Mouse (Mus musculus) spleen, adult 2 months (tissue): ENCODE results near the gene Pde4d.

Source experiments
- CTCF ChIP-seq: fragments of 200-500 bp; IDR thresholded peaks from 2 replicates; pipeline ENCODE4 v1.5.1; 2011; ENCODE audit warnings: mild to moderate bottlenecking, inconsistent platforms; ENCODE audit not compliant: insufficient read depth, insufficient read length, insufficient replicate concordance; ENCODE audit errors: extremely low read depth
- POLR2A ChIP-seq: fragments of 200-500 bp; IDR thresholded peaks from 2 replicates; pipeline ENCODE4 v1.6.1; 2011; ENCODE audit warnings: low read depth, low read length, inconsistent platforms

DNA sequence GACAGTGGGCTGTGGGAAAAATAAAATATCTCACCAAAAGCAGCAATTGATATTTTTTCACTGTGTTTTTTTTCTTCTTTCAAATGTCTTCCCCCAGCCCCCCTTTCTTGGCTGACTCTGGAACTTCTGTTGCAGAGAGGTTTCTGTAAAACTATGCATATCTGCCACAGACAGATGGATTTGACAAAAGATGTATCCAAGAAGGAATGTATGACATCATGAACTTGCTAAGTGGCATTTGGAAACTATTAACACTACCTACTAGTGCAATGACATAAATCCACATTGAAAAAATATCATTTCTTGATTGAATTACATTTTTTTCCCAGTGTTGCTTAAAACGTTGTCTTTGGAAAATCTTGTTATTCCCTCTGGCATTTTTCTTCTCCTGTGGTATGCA, 51.6 kb downstream of the Pde4d start:
- TF ChIP-seq CTCF, result no peak
- TF ChIP-seq POLR2A, result no peak
